8 mouse cellular contexts compared by ENCODE assay signal in the genomic region with DNA sequence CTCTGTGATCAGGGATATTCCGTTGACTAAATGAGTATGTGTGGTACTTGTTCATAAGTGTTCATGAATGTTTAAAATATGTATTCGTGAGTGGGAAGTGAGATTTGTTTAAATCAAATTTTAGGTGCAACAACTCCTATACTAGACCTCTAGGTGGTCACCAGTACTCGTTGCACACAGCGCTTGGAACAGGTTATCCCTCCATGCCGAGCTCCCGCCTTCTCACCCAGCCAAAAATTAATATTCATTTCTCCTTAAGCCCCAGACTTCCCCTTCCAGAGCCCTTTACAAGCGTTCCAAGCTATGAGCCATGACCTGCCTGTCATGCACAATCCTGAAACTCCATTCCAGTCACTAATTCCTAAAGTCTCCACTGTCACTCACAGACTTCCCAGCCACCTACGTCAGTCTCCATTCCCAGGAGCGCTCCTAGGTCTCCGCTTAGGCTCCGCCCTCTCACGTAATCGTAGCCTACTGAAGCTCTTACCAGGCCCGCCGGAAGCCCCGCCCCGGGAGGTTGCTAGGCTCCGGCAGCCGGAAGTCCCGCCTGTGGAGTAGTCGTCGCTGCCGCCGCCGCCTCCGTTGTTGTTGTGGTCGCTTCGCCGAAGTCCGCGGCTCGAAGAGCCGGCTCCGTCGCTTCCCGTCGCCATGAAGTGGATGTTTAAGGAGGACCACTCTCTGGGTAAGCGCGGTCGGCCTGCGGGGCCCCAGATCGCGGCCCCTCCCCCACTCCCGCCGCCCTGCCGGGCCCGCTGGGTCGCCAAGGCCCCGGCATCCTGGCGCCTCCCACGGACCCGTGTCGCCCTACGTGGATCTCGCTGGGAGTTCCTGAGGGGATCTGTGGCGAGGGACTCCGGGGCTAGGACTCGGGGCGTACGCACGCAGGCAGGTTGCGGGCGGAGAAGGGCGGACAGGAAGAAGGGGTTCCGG. TPM values are rescaled to one million over a fixed set of nuclear protein-coding genes. Genes with fewer than 3 reads are reported as not detected.
DNase-seq lines count a peak whose midpoint lies in the region; ATAC-seq lines count a peak whose summit lies in the region.

Gene Gabarapl2, plus strand, starts transcription at position 533 of the 930 bp plus-strand sequence.

- peaks cover 7 to 17% of the 10 kb centered on the region in 2 experiments for H3K4me1 ChIP-seq in heart, embryonic 14.5 days (ENCODE audit: control insufficient read depth in 2 of 2, insufficient read depth in 2 of 2, low read length in 2 of 2)
- H3K4me1 ChIP-seq in liver, embryonic 13.5 days (replicated peaks), result peaks cover 36% of the 10 kb centered on the region
- H3K4me1 ChIP-seq in stomach, embryonic 16.5 days (ENCODE audit: control insufficient read depth, insufficient read depth, low read length), result peaks cover 10% of the 10 kb centered on the region

- peak within 1 kb of the TSS; percentile 89 for H3K4me2 ChIP-seq in heart, embryonic 14.5 days (ENCODE audit: low read length)
- peak within 1 kb of the TSS; percentile 90 for H3K4me2 ChIP-seq in liver, embryonic 13.5 days
- peak within 1 kb of the TSS; percentile 95 for H3K4me2 ChIP-seq in stomach, embryonic 16.5 days (ENCODE audit: low read depth, low read length)

- peak within 1 kb of the TSS; percentile 84 to 95 for H3K4me3 ChIP-seq in heart, embryonic 14.5 days (ENCODE audit: control insufficient read depth in 1 of 2, insufficient read depth in 1 of 2, low read depth in 1 of 2, low read length in 2 of 2)
- H3K4me3 ChIP-seq in liver, embryonic 13.5 days (replicated peaks), result peak within 1 kb of the TSS; percentile 98
- peak within 1 kb of the TSS; percentile 100 for H3K4me3 ChIP-seq in stomach, embryonic 16.5 days (replicated peaks; ENCODE audit: low read length)

- peaks cover 26% of the 10 kb centered on the region for H3K36me3 ChIP-seq in heart, embryonic 14.5 days (ENCODE audit: control insufficient read depth, insufficient read depth, low read length)
- H3K36me3 ChIP-seq in liver, embryonic 13.5 days, result peaks cover 36% of the 10 kb centered on the region
- 0 out of 2 replicates have a peak, but pooled peaks cover 4% of the 10 kb centered on the region for H3K36me3 ChIP-seq in stomach, embryonic 16.5 days (ENCODE audit: control insufficient read depth, insufficient read depth, low read length)

- H3K9me3 ChIP-seq in heart, embryonic 14.5 days (ENCODE audit: control insufficient read depth, low read length), result no peaks in the 10 kb centered on the region
- no peaks in the 10 kb centered on the region for H3K9me3 ChIP-seq in liver, embryonic 13.5 days (replicated peaks)
- no peaks in the 10 kb centered on the region for H3K9me3 ChIP-seq in stomach, embryonic 16.5 days (replicated peaks; ENCODE audit: control insufficient read depth, low read length)

- under 1% methylated on average over 65 of the region's 65 CpGs for WGBS in heart, embryonic 14.5 days
- WGBS in liver, embryonic 13.5 days (ENCODE audit: insufficient replicate concordance), result under 1% methylated on average over 65 of the region's 65 CpGs
- WGBS in stomach, embryonic 16.5 days, result under 1% methylated on average over 62 of the region's 65 CpGs

- peak within 1 kb of the TSS; percentile 83 for H3K9ac ChIP-seq in heart, embryonic 14.5 days (ENCODE audit: low read length)
- peak within 1 kb of the TSS; percentile 97 for H3K9ac ChIP-seq in liver, embryonic 13.5 days
- H3K9ac ChIP-seq in stomach, embryonic 16.5 days (ENCODE audit: low read length), result peak within 1 kb of the TSS; percentile 93

- H3K27me3 ChIP-seq in heart, embryonic 14.5 days (ENCODE audit: control insufficient read depth, insufficient read depth, low read length), result no peaks in the 10 kb centered on the region
- H3K27me3 ChIP-seq in liver, embryonic 13.5 days, result no peaks in the 10 kb centered on the region
- no peaks in the 10 kb centered on the region for H3K27me3 ChIP-seq in stomach, embryonic 16.5 days (ENCODE audit: control insufficient read depth, insufficient read depth, low read length)

- peak; percentile 93 for ATAC-seq in CD4-positive, CD25-positive, alpha-beta regulatory T cell, adult 4 months
- ATAC-seq in heart, embryonic 14.5 days (ENCODE audit: insufficient number of reproducible peaks, insufficient read depth, low FRiP score, low read depth), result peak; percentile 98
- ATAC-seq in liver, embryonic 13.5 days (ENCODE audit: low read depth), result peak; percentile 87
- peak; percentile 97 for ATAC-seq in stomach, embryonic 16.5 days (ENCODE audit: insufficient read depth, low FRiP score)

- DNase-seq in c-Kit-negative CD71-positive TER-119-positive erythroid progenitor cells, embryonic 14.5 days (ENCODE audit: low read depth, low spot score), result peak; percentile 96
- DNase-seq in fibroblast of lung, adult 2 months (ENCODE audit: low read depth), result peak; percentile 89
- DNase-seq in kidney, postnatal 14 days, result peak; percentile 99
- peak; percentile 94 for DNase-seq in liver, embryonic 13.5 days
- peak; percentile 95 for DNase-seq in neural tube, embryonic 10.5 days (ENCODE audit: extremely low spot score, low spot score)

- H3K27ac ChIP-seq in heart, embryonic 14.5 days (replicated peaks in 1 of 2; ENCODE audit: control insufficient read depth in 1 of 2, insufficient read depth in 1 of 2, low read depth in 2 of 2, low read length in 2 of 2), result peak within 1 kb of the TSS; percentile 82 to 84
- H3K27ac ChIP-seq in liver, embryonic 13.5 days, result peak within 1 kb of the TSS; percentile 95
- H3K27ac ChIP-seq in stomach, embryonic 16.5 days (ENCODE audit: low read length), result peak within 1 kb of the TSS; percentile 94

RNA-seq across cellular contexts. Expression of gene Gabarapl2, which starts in this region (rescaled TPM):
- 100 to 1,000 TPM; 205 to 239 TPM for polyA plus RNA-seq in CD4-positive, CD25-positive, alpha-beta regulatory T cell, adult 4 months (2017; shearing (Covaris generic))
- polyA plus RNA-seq in heart, embryonic 14.5 days (2014; fragmentation: Nextera tagmentation; extraction: Ambion mirVana), result 208 and 213 TPM in 2 replicates
- polyA plus RNA-seq in liver, embryonic 13.5 days (2015; fragmentation: Nextera tagmentation; extraction: Ambion mirVana), result 185 and 197 TPM in 2 replicates
- 186 and 199 TPM in 2 replicates for polyA plus RNA-seq in stomach, embryonic 16.5 days (2015; fragmentation: Nextera tagmentation; extraction: Ambion mirVana)

Comparison
In these comparisons a context has a peak if more than half of its experiments do, and no peak if none do; other contexts are left out.
1. Peak in every context shown above with its lines: DNase-seq, ATAC-seq, H3K4me3 ChIP-seq and H3K27ac ChIP-seq.